Mouse (Mus musculus) lung, embryonic 16.5 days (tissue): ENCODE results near the gene Hsf4. TPM values are rescaled to one million over a fixed set of nuclear protein-coding genes. Genes with fewer than 3 reads are reported as not detected.
A peak's percentile ranks its signal among the peaks of the same experiment; 100 is the strongest.

Experiments
- ATAC-seq: fragments of 200-750 bp; cut with Nextera tagmentation; 2 replicates; pipeline ENCODE4 v1.8.0; 2017; ENCODE audit warnings: low read depth, mild to moderate bottlenecking, moderate library complexity
- H3K27ac ChIP-seq: fragments of 300-500 bp; sonication (generic); 2 replicates; pipeline ENCODE4 v1.5.1; 2014; ENCODE audit warnings: mild to moderate bottlenecking, control low read depth, low read length
- H3K27me3 ChIP-seq: fragments of 300-500 bp; sonication (generic); 2 replicates; pipeline ENCODE4 v1.6.1; 2014; ENCODE audit warnings: low read depth, low read length, mixed read lengths; ENCODE audit not compliant: control insufficient read depth, insufficient read depth
- H3K36me3 ChIP-seq: fragments of 300-500 bp; sonication (generic); 2 replicates; pipeline ENCODE4 v1.6.1; 2014; ENCODE audit warnings: low read length; ENCODE audit not compliant: control insufficient read depth, insufficient read depth
- H3K4me1 ChIP-seq: fragments of 300-500 bp; sonication (generic); replicated peaks from 2 replicates; pipeline ENCODE4 v1.6.1; 2014; ENCODE audit warnings: low read length, mixed read lengths; ENCODE audit not compliant: control insufficient read depth, insufficient read depth
- H3K4me2 ChIP-seq: fragments of 300-500 bp; sonication (generic); 2 replicates; pipeline ENCODE4 v1.6.1; 2014; ENCODE audit warnings: low read depth, low read length, control low read depth
- H3K4me3 ChIP-seq: fragments of 300-500 bp; sonication (generic); 2 replicates; pipeline ENCODE4 v1.5.1; 2014; ENCODE audit warnings: mild to moderate bottlenecking, low read length, control low read depth
- H3K9ac ChIP-seq: fragments of 300-500 bp; sonication (generic); 2 replicates; pipeline ENCODE4 v1.6.1; 2014; ENCODE audit warnings: low read length, control low read depth
- H3K9me3 ChIP-seq: fragments of 300-500 bp; sonication (generic); 2 replicates; pipeline ENCODE4 v1.6.1; 2016; ENCODE audit warnings: low read length; ENCODE audit not compliant: control insufficient read depth
- WGBS: fragments of 180-500 bp; shearing (Covaris S2); extraction: QIAGEN DNeasy Blood & Tissue Kit; methylation state at CpG from one replicate; pipeline ENCODE4 v1.1.7; 2014; 5-methylcytosine and 5-hydroxymethylcytosine counted together
- polyA plus RNA-seq: library from polyadenylated mRNA; unstranded; fragments of >200 nt; fragmentation: Nextera tagmentation; extraction: Ambion mirVana; gene quantifications from 2 replicates; pipeline ENCODE4 v1.2.1, GENCODE M21; 2015

The Hsf4 gene
- polyA plus RNA-seq, 1 experiment from 2014 or later: 0.65 TPM

DNA sequence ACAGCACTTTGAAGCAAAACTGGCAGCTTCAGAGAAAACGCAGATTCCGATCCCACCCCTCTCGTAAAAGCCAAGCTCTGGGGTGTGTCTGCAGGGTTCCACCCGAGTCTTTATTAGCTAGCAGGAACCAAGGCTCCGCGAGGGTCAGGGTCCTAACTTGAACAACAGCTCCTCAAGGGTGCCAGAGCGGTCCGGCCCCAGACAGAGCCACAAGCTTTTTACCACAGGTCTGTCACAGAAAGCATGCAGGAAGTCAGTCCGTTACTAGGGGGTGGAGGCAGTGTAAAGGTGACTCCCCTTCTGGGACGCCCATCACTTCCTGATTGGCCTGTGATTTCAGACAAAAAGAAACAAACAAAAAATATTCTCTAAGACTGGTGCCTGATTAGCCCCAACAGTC lies 4.5 kb upstream of the Hsf4 start:
- H3K36me3 ChIP-seq: no peaks in the 10 kb centered on the region
- H3K27me3 ChIP-seq: peaks cover 42% of the 10 kb centered on the region
- H3K4me1 ChIP-seq: peaks cover 38% of the 10 kb centered on the region
- no peak for ATAC-seq
- H3K9me3 ChIP-seq: peaks cover 4% of the 10 kb centered on the region; the same call in 1 of the 2 replicates
- WGBS: 12% methylated on average over 10 of the region's 10 CpGs
- peak overlapping the region; percentile 83 for H3K4me3 ChIP-seq
- peak overlapping the region; percentile 80 for H3K9ac ChIP-seq
- H3K4me2 ChIP-seq: peak overlapping the region; percentile 97
- no peak overlapping the region for H3K27ac ChIP-seq

DNA sequence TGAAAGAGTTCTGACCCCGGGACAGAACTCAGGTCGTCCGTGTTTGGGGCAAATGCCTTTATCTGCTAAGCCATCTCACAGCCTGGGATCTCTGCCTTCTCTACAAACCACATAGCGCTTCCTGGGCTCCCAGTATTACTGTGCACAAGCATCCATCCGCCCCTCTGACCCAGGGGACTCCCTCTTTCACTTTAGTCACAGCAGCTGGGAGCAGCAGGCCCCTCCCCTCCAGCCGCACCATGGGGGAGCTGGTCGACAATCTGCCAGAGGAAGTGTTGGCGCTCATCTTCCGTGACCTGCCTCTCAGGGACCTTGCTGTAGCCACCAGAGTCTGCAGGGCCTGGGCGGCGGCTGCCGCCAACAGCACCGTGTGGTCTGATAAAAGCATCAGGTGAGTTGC lies 2.8 kb upstream of the Hsf4 start:
- Histone ChIP-seq H3K27me3 (peaks cover 50% of the 10 kb centered on the region), H3K4me2 (no peak overlapping the region), H3K4me3 (no peak overlapping the region), H3K4me1 (peaks cover 31% of the 10 kb centered on the region), H3K36me3 (no peaks in the 10 kb centered on the region), H3K9ac (no peak overlapping the region), H3K27ac (no peak overlapping the region), H3K9me3 (no peaks in the 10 kb centered on the region)
- WGBS: 33% methylated on average over 13 of the region's 13 CpGs
- no peak for ATAC-seq

DNA sequence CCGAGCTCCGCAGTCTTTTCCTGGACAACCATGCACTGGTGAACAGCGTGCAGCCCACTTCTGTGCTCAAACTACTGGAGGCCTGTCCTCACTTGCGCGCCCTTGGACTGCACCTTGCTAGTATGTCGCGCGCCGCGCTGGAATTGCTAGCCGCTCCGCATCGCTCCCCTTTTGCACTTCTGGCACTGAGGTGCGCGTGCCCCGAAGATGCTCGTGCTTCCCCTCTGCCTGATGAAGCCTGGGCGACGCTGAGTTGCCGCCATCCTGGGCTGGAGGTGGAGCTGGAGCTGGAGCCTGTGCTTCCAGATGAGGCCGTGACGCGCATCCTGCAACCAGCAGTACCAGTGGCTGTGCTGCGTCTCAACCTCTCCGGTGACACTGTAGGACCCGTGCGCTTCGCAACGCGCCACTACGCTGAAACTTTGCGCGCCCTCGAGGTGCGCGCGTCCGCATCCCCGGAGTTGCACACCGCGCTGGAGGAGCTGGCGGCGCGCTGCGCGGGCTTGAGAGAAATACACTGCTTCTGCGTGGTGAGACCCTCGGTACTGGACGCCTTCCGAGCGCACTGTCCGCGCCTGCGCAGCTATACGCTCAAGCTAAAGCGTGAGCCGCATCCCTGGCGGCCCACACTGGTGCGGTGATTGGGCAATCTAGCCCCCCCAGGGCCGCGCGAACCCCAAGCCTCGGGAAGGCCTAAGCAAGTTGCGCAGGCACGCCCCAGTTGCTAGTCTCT lies 1.1 kb upstream of the Hsf4 start:
- peak; percentile 27 for ATAC-seq
- Histone ChIP-seq H3K4me3 (peak overlapping the region; percentile 49), H3K9ac (peak overlapping the region; percentile 55), H3K4me2 (peak overlapping the region; percentile 87), H3K9me3 (no peaks in the 10 kb centered on the region), H3K4me1 (peaks cover 31% of the 10 kb centered on the region), H3K27ac (no peak overlapping the region), H3K36me3 (no peaks in the 10 kb centered on the region), H3K27me3 (peaks cover 63% of the 10 kb centered on the region)
- 3% methylated on average over 65 of the region's 65 CpGs for WGBS

DNA sequence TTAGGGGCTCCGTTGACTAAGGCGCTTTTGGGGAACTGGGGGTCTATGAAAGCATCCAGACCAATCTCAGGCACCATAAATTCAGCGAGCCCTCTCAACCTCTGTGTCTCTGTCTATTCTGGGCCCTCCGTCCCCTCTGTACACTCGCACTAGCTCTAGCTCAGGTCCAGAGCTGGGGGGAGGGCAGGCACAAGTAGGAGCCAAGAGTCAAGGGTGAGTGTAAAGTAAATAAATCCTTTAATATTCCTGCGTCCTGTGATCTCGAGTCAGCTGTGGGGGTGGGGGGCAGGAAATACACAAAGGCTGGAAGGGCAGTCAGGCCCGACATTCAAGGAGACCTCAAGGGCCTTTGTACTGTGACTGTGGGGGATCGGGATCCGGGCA lies 534 bp upstream of the Hsf4 start:
- Histone ChIP-seq H3K36me3 (no peaks in the 10 kb centered on the region), H3K9me3 (no peaks in the 10 kb centered on the region), H3K4me1 (peaks cover 27% of the 10 kb centered on the region), H3K27me3 (peaks cover 65% of the 10 kb centered on the region), H3K27ac (no peak overlapping the region), H3K4me2 (peak overlapping the region; percentile 87), H3K9ac (peak overlapping the region; percentile 55), H3K4me3 (peak overlapping the region; percentile 49)
- 2% methylated on average over 10 of the region's 10 CpGs for WGBS
- ATAC-seq: peak; percentile 21

DNA sequence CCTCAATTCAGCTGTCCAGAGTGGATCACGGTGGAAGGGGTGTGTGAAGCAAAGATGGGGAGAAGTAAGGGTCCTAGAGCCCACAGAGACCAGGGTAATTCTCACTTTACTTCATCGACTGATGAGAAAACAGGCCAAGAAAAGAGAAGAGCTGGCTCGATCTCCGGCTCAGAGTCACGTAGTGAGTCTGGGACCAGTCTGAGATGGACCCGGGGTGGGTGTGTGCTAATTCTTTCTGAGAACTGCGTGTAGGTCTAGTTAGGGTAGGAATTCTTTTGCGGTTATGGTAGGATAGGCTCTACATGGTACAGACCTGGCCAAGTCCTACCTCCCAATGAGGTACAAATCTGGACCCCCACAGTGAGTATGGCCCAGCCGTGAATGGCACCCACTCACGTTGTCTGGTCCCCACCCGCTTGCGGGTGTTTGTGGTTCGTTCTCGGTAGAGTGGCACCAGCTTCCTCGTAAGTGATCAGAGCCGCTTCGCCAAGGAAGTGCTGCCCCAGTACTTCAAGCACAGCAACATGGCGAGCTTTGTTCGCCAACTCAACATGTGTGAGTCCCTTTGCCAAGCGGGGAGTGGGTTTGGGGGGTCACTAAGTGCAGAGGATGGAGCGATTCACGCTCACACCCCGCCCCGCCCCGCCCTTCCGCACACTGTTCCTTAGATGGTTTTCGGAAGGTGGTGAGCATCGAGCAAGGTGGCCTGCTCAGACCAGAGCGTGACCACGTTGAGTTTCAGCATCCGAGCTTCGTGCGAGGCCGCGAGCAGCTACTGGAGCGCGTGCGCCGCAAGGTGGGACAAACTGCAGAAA lies 707 bp downstream of the Hsf4 start:
- H3K36me3 ChIP-seq: no peaks in the 10 kb centered on the region
- peaks cover 21% of the 10 kb centered on the region for H3K4me1 ChIP-seq
- no peaks in the 10 kb centered on the region for H3K9me3 ChIP-seq
- peaks cover 77% of the 10 kb centered on the region for H3K27me3 ChIP-seq
- no peak overlapping the region for H3K27ac ChIP-seq
- no peak for ATAC-seq
- H3K4me2 ChIP-seq: peak overlapping the region; percentile 87
- peak overlapping the region; percentile 55 for H3K9ac ChIP-seq
- WGBS: 8% methylated on average over 39 of the region's 39 CpGs
- H3K4me3 ChIP-seq: peak overlapping the region; percentile 49

DNA sequence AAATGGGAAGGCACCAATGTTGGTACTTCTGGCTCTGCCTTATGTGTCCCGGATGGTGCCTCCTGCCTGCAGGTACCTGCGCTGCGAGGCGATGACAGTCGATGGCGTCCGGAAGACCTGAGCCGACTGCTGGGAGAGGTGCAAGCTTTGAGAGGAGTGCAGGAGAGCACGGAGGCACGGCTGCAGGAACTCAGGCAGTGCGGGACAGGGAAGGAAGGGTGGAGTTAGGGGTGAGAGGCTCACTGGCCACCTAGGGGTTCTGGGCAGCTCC lies 1.2 kb downstream of the Hsf4 start:
- no peak overlapping the region for H3K9ac ChIP-seq
- no peak overlapping the region for H3K27ac ChIP-seq
- H3K27me3 ChIP-seq: peaks cover 83% of the 10 kb centered on the region
- H3K36me3 ChIP-seq: no peaks in the 10 kb centered on the region
- H3K4me2 ChIP-seq: no peak overlapping the region
- no peak overlapping the region for H3K4me3 ChIP-seq
- H3K4me1 ChIP-seq: peaks cover 26% of the 10 kb centered on the region
- 2% methylated on average over 11 of the region's 11 CpGs for WGBS
- no peaks in the 10 kb centered on the region for H3K9me3 ChIP-seq
- ATAC-seq: no peak

DNA sequence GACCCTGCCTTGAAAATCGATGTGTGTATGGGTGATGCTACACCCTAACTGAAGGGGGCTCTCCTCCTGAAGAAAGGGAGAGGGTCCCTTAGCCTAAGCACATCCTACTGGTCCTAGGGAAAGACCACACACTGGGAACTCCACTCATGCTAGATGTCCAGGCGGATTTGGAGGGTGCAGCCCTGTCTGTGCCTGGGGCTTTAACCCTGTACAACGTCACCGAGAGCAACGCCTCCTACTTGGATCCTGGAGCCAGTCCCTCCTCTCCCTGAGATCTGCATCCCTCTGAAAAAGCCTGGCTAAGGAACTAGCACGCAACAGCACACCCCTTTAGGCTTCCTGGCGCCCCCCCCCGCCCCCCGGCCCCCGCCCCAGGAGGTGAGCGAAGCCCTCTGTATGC lies 5.8 kb downstream of the Hsf4 start:
- H3K4me1 ChIP-seq: peaks cover 19% of the 10 kb centered on the region
- H3K4me3 ChIP-seq: no peak overlapping the region; the same call in 1 of the 2 replicates
- 13% methylated on average over 11 of the region's 11 CpGs for WGBS
- peak overlapping the region; percentile 34; the same call in 1 of the 2 replicates for H3K9ac ChIP-seq
- peaks cover 81% of the 10 kb centered on the region for H3K27me3 ChIP-seq
- H3K9me3 ChIP-seq: no peaks in the 10 kb centered on the region
- ATAC-seq: no peak
- no peak overlapping the region for H3K27ac ChIP-seq
- H3K36me3 ChIP-seq: no peaks in the 10 kb centered on the region
- peak overlapping the region; percentile 74 for H3K4me2 ChIP-seq

DNA sequence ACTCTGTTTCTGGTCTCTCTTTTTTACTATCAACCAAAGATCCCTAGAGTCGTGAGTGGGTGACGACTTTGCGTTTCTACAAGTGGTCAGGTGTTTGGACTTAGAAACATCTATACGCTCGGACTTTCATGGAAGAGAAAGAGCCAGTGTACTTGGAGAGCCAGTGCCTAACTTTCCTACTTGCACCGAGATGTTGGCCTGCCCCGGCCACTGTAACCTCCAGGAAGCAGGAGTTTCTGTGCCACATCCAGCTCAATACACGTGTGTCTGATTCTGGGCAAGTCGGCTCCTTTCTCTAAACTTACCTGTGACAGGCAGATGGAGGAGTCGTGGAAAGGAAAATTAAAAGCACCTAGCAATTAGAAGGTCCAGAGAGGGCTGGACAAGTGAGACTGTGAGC lies 6.2 kb downstream of the Hsf4 start, which contains the start of gene Nol3:
Nol3 (plus strand) TSS at position 301 of the 400 bp plus-strand sequence.
- H3K36me3 ChIP-seq: no peaks in the 10 kb centered on the region
- no peak for ATAC-seq
- peak within 1 kb of the TSS; percentile 50 for H3K9ac ChIP-seq
- H3K27me3 ChIP-seq: peaks cover 77% of the 10 kb centered on the region
- no peaks in the 10 kb centered on the region for H3K9me3 ChIP-seq
- WGBS: 3% methylated on average over 10 of the region's 10 CpGs
- peaks cover 19% of the 10 kb centered on the region for H3K4me1 ChIP-seq
- H3K27ac ChIP-seq: no peak within 1 kb of the TSS
- peak within 1 kb of the TSS; percentile 49 for H3K4me3 ChIP-seq
- H3K4me2 ChIP-seq: peak within 1 kb of the TSS; percentile 74

DNA sequence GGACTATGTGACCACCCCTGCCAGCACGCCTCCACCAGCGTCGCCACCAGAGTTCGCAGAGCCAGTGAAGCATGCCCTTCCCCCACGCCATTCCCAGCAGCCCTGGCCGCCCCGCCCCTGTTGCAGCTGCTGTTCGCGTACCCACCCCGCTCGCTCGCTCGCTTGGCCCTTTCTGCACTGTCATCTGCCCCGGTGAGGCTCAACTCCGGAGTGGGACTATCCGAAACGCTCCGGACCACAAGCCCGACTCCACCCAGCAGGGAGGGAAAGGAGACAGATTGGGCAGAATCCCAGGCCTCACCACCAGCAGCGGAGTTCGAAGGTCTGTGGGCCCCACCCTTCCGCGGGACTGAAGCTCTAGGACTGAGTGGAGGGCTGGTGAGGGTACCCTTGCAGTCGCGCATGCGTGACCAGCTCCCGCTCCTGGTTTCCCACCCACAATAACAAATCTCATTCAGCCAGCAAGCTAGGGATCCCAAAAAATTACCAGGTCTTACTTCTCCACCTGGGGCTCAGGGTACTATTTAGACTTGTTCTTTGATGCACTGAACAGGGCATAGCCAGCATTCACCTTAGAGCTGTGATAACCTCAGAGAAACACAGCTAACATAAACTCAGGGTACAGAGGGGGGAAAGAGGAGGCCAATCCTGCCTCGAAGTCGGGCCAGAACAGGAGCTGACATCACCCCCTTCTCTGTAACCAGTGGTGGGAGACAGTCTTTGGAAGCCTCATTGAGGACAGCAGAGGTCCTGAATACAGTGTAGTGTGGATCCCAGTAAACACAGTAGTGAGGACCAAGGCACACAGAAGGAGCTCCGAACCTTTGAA lies 6.9 kb downstream of the Hsf4 start:
- WGBS: 4% methylated on average over 30 of the region's 30 CpGs
- peak overlapping the region; percentile 50 for H3K9ac ChIP-seq
- H3K36me3 ChIP-seq: no peaks in the 10 kb centered on the region
- H3K4me3 ChIP-seq: peak overlapping the region; percentile 49
- H3K4me1 ChIP-seq: peaks cover 19% of the 10 kb centered on the region
- H3K9me3 ChIP-seq: no peaks in the 10 kb centered on the region
- peak; percentile 58 for ATAC-seq
- peaks cover 71% of the 10 kb centered on the region for H3K27me3 ChIP-seq
- H3K27ac ChIP-seq: no peak overlapping the region
- peak overlapping the region; percentile 74 for H3K4me2 ChIP-seq
